Mouse (Mus musculus) CH12.LX (cell line): ENCODE data around the gene Serpina1b. TPM values are rescaled to one million over a fixed set of nuclear protein-coding genes. Genes with fewer than 3 reads are reported as not detected.
"Not testable (repeated sequence)": the region's sequence is repeated elsewhere in the genome, so short reads cannot be mapped to it uniquely, and the experiment has no call there.

Experiments
- DNase-seq: peaks from one replicate; pipeline ENCODE4 v3.0.0-alpha.2; 2013; ENCODE audit errors: extremely low read depth
- H3K27ac ChIP-seq: 2 replicates; pipeline ENCODE4 v1.5.1; 2012; ENCODE audit warnings: low read depth, mild to moderate bottlenecking, control low read depth, moderate library complexity; ENCODE audit not compliant: insufficient read depth
- H3K27me3 ChIP-seq: replicated peaks from 2 replicates; pipeline ENCODE3; 2012; ENCODE audit warnings: inconsistent platforms
- H3K36me3 ChIP-seq, 2 experiments: replicated peaks in 1 of 2; 2 replicates each; pipeline versions ENCODE3 to v1.6.1; 2012; ENCODE audit warnings: inconsistent platforms in 1 of 2, low read length in 1 of 2, mild to moderate bottlenecking in 1 of 2, mixed read lengths in 1 of 2, moderate library complexity in 1 of 2; ENCODE audit not compliant: control insufficient read depth in 1 of 2, insufficient read depth in 1 of 2
- H3K4me1 ChIP-seq, 2 experiments: 2 replicates each; pipeline ENCODE4 v1.6.1; 2012; ENCODE audit warnings: inconsistent platforms in 1 of 2, moderate library complexity in 1 of 2; ENCODE audit not compliant: insufficient read depth in 2 of 2, control insufficient read depth in 1 of 2
- H3K4me2 ChIP-seq: 2 replicates; pipeline ENCODE4 v1.6.1; 2012; ENCODE audit warnings: low read depth, mild to moderate bottlenecking, control low read depth; ENCODE audit not compliant: poor library complexity, insufficient read depth, severe bottlenecking
- H3K4me3 ChIP-seq, 3 experiments: fragments of 150-350 bp in 1 of 3; sonication (generic) in 1 of 3; replicated peaks in 1 of 3; 2 replicates each; pipeline versions ENCODE3 to v1.5.1; 2011 to 2012; ENCODE audit warnings: low read depth in 2 of 3, low read length in 2 of 3, mild to moderate bottlenecking in 2 of 3, moderate library complexity in 2 of 3, control low read depth in 1 of 3, improper control_type of control experiment in 1 of 3, inconsistent platforms in 1 of 3, mixed read lengths in 1 of 3; ENCODE audit not compliant: poor library complexity in 1 of 3
- H3K79me2 ChIP-seq: replicated peaks from 2 replicates; pipeline ENCODE4 v1.6.1; 2012; ENCODE audit warnings: mild to moderate bottlenecking, moderate library complexity; ENCODE audit not compliant: control insufficient read depth, poor library complexity, insufficient read depth, severe bottlenecking; ENCODE audit errors: extremely low read depth
- H3K9ac ChIP-seq: 2 replicates; pipeline ENCODE4 v1.6.1; 2012; ENCODE audit warnings: low read depth, mild to moderate bottlenecking, control low read depth, moderate library complexity; ENCODE audit not compliant: insufficient read depth
- H3K9me3 ChIP-seq: replicated peaks from 2 replicates; pipeline ENCODE3; 2012; ENCODE audit warnings: low read length, inconsistent platforms, mixed read lengths
- BHLHE40 ChIP-seq: IDR thresholded peaks from 2 replicates; pipeline ENCODE4 v1.6.1; 2011; ENCODE audit warnings: mild to moderate bottlenecking, low read depth, low read length, improper control_type of control experiment
- CHD1 ChIP-seq: IDR thresholded peaks from 2 replicates; pipeline ENCODE4 v1.6.1; 2012; ENCODE audit warnings: low read depth, low read length, improper control_type of control experiment, inconsistent platforms
- ETS1 ChIP-seq: conservative IDR thresholded peaks from 2 replicates; pipeline ENCODE4 v1.6.1; 2012; ENCODE audit warnings: low read depth, mild to moderate bottlenecking, inconsistent platforms, low read length, improper control_type of control experiment, moderate library complexity
- IRF4 ChIP-seq: IDR thresholded peaks from 2 replicates; pipeline ENCODE4 v1.6.1; 2014; ENCODE audit warnings: low read depth, mild to moderate bottlenecking, inconsistent platforms, low read length, improper control_type of control experiment
- JUND ChIP-seq: conservative IDR thresholded peaks from 2 replicates; pipeline ENCODE4 v1.6.1; 2011; ENCODE audit warnings: low read depth, low read length, improper control_type of control experiment
- KAT2A ChIP-seq: IDR thresholded peaks from 2 replicates; pipeline ENCODE4 v1.6.1; 2012; ENCODE audit warnings: low read length, improper control_type of control experiment, inconsistent platforms; ENCODE audit not compliant: insufficient replicate concordance
- MAFK ChIP-seq: IDR thresholded peaks from 2 replicates; pipeline ENCODE4 v1.6.1; 2011; ENCODE audit warnings: low read length, improper control_type of control experiment; ENCODE audit not compliant: insufficient replicate concordance
- MEF2A ChIP-seq: IDR thresholded peaks from 2 replicates; pipeline ENCODE4 v1.6.1; 2014; ENCODE audit warnings: low read depth, mild to moderate bottlenecking, inconsistent platforms, low read length, improper control_type of control experiment, borderline replicate concordance
- MXI1 ChIP-seq: IDR thresholded peaks from 2 replicates; pipeline ENCODE4 v1.6.1; 2011; ENCODE audit warnings: mild to moderate bottlenecking, low read depth, low read length, improper control_type of control experiment
- PAX5 ChIP-seq: IDR thresholded peaks from 2 replicates; pipeline ENCODE4 v1.6.1; 2012; ENCODE audit warnings: low read length, inconsistent platforms, mixed read lengths
- POLR2A ChIP-seq: IDR thresholded peaks from 2 replicates; pipeline ENCODE4 v1.6.1; 2011; ENCODE audit warnings: low read depth, mild to moderate bottlenecking, improper control_type of control experiment, low read length
- RCOR1 ChIP-seq: conservative IDR thresholded peaks from 2 replicates; pipeline ENCODE4 v1.6.1; 2012; ENCODE audit warnings: low read depth, mild to moderate bottlenecking, inconsistent platforms, low read length, improper control_type of control experiment
- SMC3 ChIP-seq: IDR thresholded peaks from 2 replicates; pipeline ENCODE4 v1.6.1; 2011; ENCODE audit warnings: low read depth, low read length, improper control_type of control experiment
- TCF12 ChIP-seq: IDR thresholded peaks from 2 replicates; pipeline ENCODE4 v1.6.1; 2014; ENCODE audit warnings: low read depth, mild to moderate bottlenecking, inconsistent platforms, low read length, improper control_type of control experiment
- UBTF ChIP-seq: IDR thresholded peaks from 2 replicates; pipeline ENCODE4 v1.6.1; 2012; ENCODE audit warnings: low read depth, mild to moderate bottlenecking, inconsistent platforms, low read length, improper control_type of control experiment, moderate library complexity
- USF2 ChIP-seq: conservative IDR thresholded peaks from 2 replicates; pipeline ENCODE4 v1.6.1; 2011; ENCODE audit warnings: low read depth, low read length, improper control_type of control experiment
- ZMIZ1 ChIP-seq: IDR thresholded peaks from 2 replicates; pipeline ENCODE4 v1.6.1; 2012; ENCODE audit warnings: low read depth, mild to moderate bottlenecking, inconsistent platforms, low read length, improper control_type of control experiment
- dilution Hi-C: fragments of 300-500 bp; cut with MboI; formaldehyde crosslinking; loops from 2 replicates; pipeline ENCODE4 v1.14.3; 2020; ENCODE audit warnings: low sequenced_read_pairs; ENCODE audit not compliant: extremely low pct_unique_long_range_greater_than_20kb, extremely low pct_ligation_motif_present
- in situ Hi-C: fragments of 300-500 bp; cut with MboI; formaldehyde crosslinking; loops from 3 replicates; pipeline ENCODE4 v1.14.3; 2019; ENCODE audit warnings: low sequenced_read_pairs, low pct_ligation_motif_present, low pct_unique_long_range_greater_than_20kb, mixed read lengths
- polyA plus RNA-seq: library from polyadenylated mRNA; unstranded; fragments of >175 nt; gene quantifications from 2 replicates; pipeline ENCODE4 v1.2.1, GENCODE M21; 2012; ENCODE audit warnings: low read depth; ENCODE audit not compliant: insufficient read length
- total RNA-seq, 2 experiments: library from RNA; depleted of rRNA; stranded (reverse); fragments of 300-350 nt in 1 of 2; fragments of >200 nt in 1 of 2; gene quantifications; 2 replicates each; pipeline ENCODE4 v1.2.3; 2012 to 2014

Serpina1b gene
- total and polyA plus RNA-seq, 3 experiments: not detected

- dilution Hi-C loops: no loop called here
- in situ Hi-C loops: no loop called here
- H3K4me1 ChIP-seq: no peaks in the 10 kb centered on the region
Measured at GRCm38 (mm10) chr12:103681169-103681568, 149.0 kb downstream of the Serpina1b start.

GRCm38 (mm10) chr12:103679853-103680252 lies 150.3 kb downstream of the Serpina1b start:
- in situ Hi-C loops, DNase-seq, H3K27ac ChIP-seq, H3K4me3 ChIP-seq, H3K4me1 ChIP-seq, dilution Hi-C loops, H3K9ac ChIP-seq, H3K36me3 ChIP-seq, H3K79me2 ChIP-seq, H3K9me3 ChIP-seq, H3K4me2 ChIP-seq: not testable (repeated sequence)
- H3K27me3 ChIP-seq: peaks cover 87% of the 10 kb centered on the region

More at GRCm38 (mm10) chr12:103681169-103681568, 149.0 kb downstream of the Serpina1b start:
- Histone ChIP-seq H3K9me3 (no peaks in the 10 kb centered on the region), H3K4me2 (no peak overlapping the region), H3K27me3 (peaks cover 87% of the 10 kb centered on the region), H3K4me3 (no peak overlapping the region), H3K9ac (no peak overlapping the region), H3K36me3 (no peaks in the 10 kb centered on the region), H3K27ac (no peak overlapping the region), H3K79me2 (no peaks in the 10 kb centered on the region)
- TF ChIP-seq MEF2A: no peak
- TF ChIP-seq IRF4: no peak
- no peak for TF ChIP-seq JUND
- no peak for TF ChIP-seq KAT2A
- TF ChIP-seq UBTF: no peak
- no peak for TF ChIP-seq RCOR1
- no peak for TF ChIP-seq ETS1
- no peak for TF ChIP-seq MAFK
- TF ChIP-seq USF2: no peak
- no peak for TF ChIP-seq MXI1
- no peak for TF ChIP-seq TCF12
- TF ChIP-seq POLR2A: no peak
- no peak for TF ChIP-seq PAX5
- TF ChIP-seq BHLHE40: no peak
- TF ChIP-seq CHD1: no peak
- no peak for TF ChIP-seq ZMIZ1
- no peak for TF ChIP-seq SMC3
- DNase-seq: no peak

Other genes starting within 250 kb of the Serpina1b start
- gene Serpina10, start 198.9 kb downstream of the Serpina1b start, total RNA-seq (2012; rRNA removed): not detected in 2 replicates
- not detected in 2 replicates for gene Serpina10, start 198.9 kb downstream of the Serpina1b start, total RNA-seq (2014; rRNA removed)
- not detected in 2 replicates for gene Serpina10, start 198.9 kb downstream of the Serpina1b start, polyA plus RNA-seq
- not detected in 2 replicates for gene Serpina6, start 173.2 kb downstream of the Serpina1b start, total RNA-seq (2012; rRNA removed)
- not detected in 2 replicates for gene Serpina6, start 173.2 kb downstream of the Serpina1b start, total RNA-seq (2014; rRNA removed)
- not detected in 2 replicates for gene Serpina6, start 173.2 kb downstream of the Serpina1b start, polyA plus RNA-seq
- not detected in 2 replicates for gene Serpina16, start 154.2 kb downstream of the Serpina1b start, total RNA-seq (2012; rRNA removed)
- not detected in 2 replicates for gene Serpina16, start 154.2 kb downstream of the Serpina1b start, total RNA-seq (2014; rRNA removed)
- not detected in 2 replicates for gene Serpina16, start 154.2 kb downstream of the Serpina1b start, polyA plus RNA-seq
- gene Serpina1f, start 134.8 kb downstream of the Serpina1b start, total RNA-seq (2012; rRNA removed): not detected in 2 replicates
- not detected in 2 replicates for gene Serpina1f, start 134.8 kb downstream of the Serpina1b start, total RNA-seq (2014; rRNA removed)
- gene Serpina1f, start 134.8 kb downstream of the Serpina1b start, polyA plus RNA-seq: not detected in 2 replicates
- gene Serpina1d, start 56.8 kb downstream of the Serpina1b start, total RNA-seq (2012; rRNA removed): not detected in 2 replicates
- gene Serpina1d, start 56.8 kb downstream of the Serpina1b start, total RNA-seq (2014; rRNA removed): not detected in 2 replicates
- not detected in 2 replicates for gene Serpina1d, start 56.8 kb downstream of the Serpina1b start, polyA plus RNA-seq
- gene Serpina1a, start 33.2 kb upstream of the Serpina1b start, total RNA-seq (2012; rRNA removed): not detected in 2 replicates
- not detected in 2 replicates for gene Serpina1a, start 33.2 kb upstream of the Serpina1b start, total RNA-seq (2014; rRNA removed)
- not detected in 2 replicates for gene Serpina1a, start 33.2 kb upstream of the Serpina1b start, polyA plus RNA-seq
- not detected in 2 replicates for gene Serpina1c, start 74.5 kb upstream of the Serpina1b start, total RNA-seq (2012; rRNA removed)
- not detected in 2 replicates for gene Serpina1c, start 74.5 kb upstream of the Serpina1b start, total RNA-seq (2014; rRNA removed)
- not detected in 2 replicates for gene Serpina1c, start 74.5 kb upstream of the Serpina1b start, polyA plus RNA-seq
- gene Serpina1e, start 128.6 kb upstream of the Serpina1b start, total RNA-seq (2012; rRNA removed): not detected in 2 replicates
- gene Serpina1e, start 128.6 kb upstream of the Serpina1b start, total RNA-seq (2014; rRNA removed): not detected in 2 replicates
- not detected in 2 replicates for gene Serpina1e, start 128.6 kb upstream of the Serpina1b start, polyA plus RNA-seq
- 0.34 TPM in 2 replicates for gene Serpina11, start 159.6 kb upstream of the Serpina1b start, total RNA-seq (2012; rRNA removed)
- gene Serpina11, start 159.6 kb upstream of the Serpina1b start, total RNA-seq (2014; rRNA removed): 0.43 and 0.50 TPM in 2 replicates
- gene Serpina11, start 159.6 kb upstream of the Serpina1b start, polyA plus RNA-seq: 0.27 and 0.45 TPM in 2 replicates
- gene Serpina9, start 183.4 kb upstream of the Serpina1b start, total RNA-seq (2012; rRNA removed): 0.08 and 0.13 TPM in 2 replicates
- gene Serpina9, start 183.4 kb upstream of the Serpina1b start, total RNA-seq (2014; rRNA removed): 0.36 and 0.42 TPM in 2 replicates
- 0.23 TPM in 1 of 2 replicates, not detected in the other for gene Serpina9, start 183.4 kb upstream of the Serpina1b start, polyA plus RNA-seq
- gene Serpina12, start 214.1 kb upstream of the Serpina1b start, total RNA-seq (2012; rRNA removed): not detected in 2 replicates
- not detected in 2 replicates for gene Serpina12, start 214.1 kb upstream of the Serpina1b start, total RNA-seq (2014; rRNA removed)
- 0.08 and 0.09 TPM in 2 replicates for gene Serpina12, start 214.1 kb upstream of the Serpina1b start, polyA plus RNA-seq